Mouse (Mus musculus): ENCODE results near the gene Trim80.

GRCm38 (mm10) chr11:115439326-115439725 lies 1.0 kb upstream of the Trim80 start:
- no peak for TF ChIP-seq CTCF (conservative IDR thresholded peaks at IDR 0.05; ENCODE audit: low read length)
- no peak for TF ChIP-seq NANOG (IDR thresholded peaks at IDR 0.05; ENCODE audit: borderline replicate concordance, low read length)
